Mouse (Mus musculus): ENCODE results near the gene Stum. TPM values are rescaled to one million over a fixed set of nuclear protein-coding genes. Genes with fewer than 3 reads are reported as not detected.
A peak's percentile ranks its signal among the peaks of the same experiment; 100 is the strongest.
"Not testable (repeated sequence)": the region's sequence is repeated elsewhere in the genome, so short reads cannot be mapped to it uniquely, and the experiment has no call there.

Stum gene
- polyA plus RNA-seq (2015; fragmentation: Nextera tagmentation; extraction: Ambion mirVana): 0.67 and 1.4 TPM in 2 replicates

GRCm38 (mm10) chr1:180483399-180484291, at the start of gene Stum:
TSS of gene Stum (minus strand) at chr1:180483504.
- no peak within 1 kb of the TSS for H3K27ac ChIP-seq
- H3K4me2 ChIP-seq: peak within 1 kb of the TSS; percentile 76
- WGBS: 3% methylated on average over 40 of the region's 40 CpGs
- peaks cover 20% of the 10 kb centered on the region for H3K4me1 ChIP-seq
- ATAC-seq: peak; percentile 80
- peaks cover 52% of the 10 kb centered on the region for H3K27me3 ChIP-seq
- H3K9me3 ChIP-seq (replicated peaks): no peaks in the 10 kb centered on the region
- H3K36me3 ChIP-seq (ENCODE audit: poor library complexity, severe bottlenecking): no peaks in the 10 kb centered on the region
- peak within 1 kb of the TSS; percentile 57 for H3K9ac ChIP-seq
- H3K4me3 ChIP-seq: peak within 1 kb of the TSS; percentile 46

GRCm38 (mm10) chr1:180532671-180533070, 49.4 kb upstream of the Stum start:
- ATAC-seq: no peak
- no peaks in the 10 kb centered on the region for H3K36me3 ChIP-seq (ENCODE audit: poor library complexity, severe bottlenecking)
- no peak overlapping the region for H3K27ac ChIP-seq
- H3K9ac ChIP-seq: no peak overlapping the region
- no peaks in the 10 kb centered on the region for H3K4me1 ChIP-seq
- no peak overlapping the region for H3K4me3 ChIP-seq
- peaks cover 10% of the 10 kb centered on the region; the same call in 1 of the 2 replicates for H3K9me3 ChIP-seq (replicated peaks)
- H3K4me2 ChIP-seq: no peak overlapping the region
- no peaks in the 10 kb centered on the region for H3K27me3 ChIP-seq
- 95% methylated on average over 11 of the region's 11 CpGs for WGBS

GRCm38 (mm10) chr1:180530457-180531263, 47.4 kb upstream of the Stum start:
- Histone ChIP-seq H3K9me3 (replicated peaks) (peaks cover 10% of the 10 kb centered on the region; the same call in 1 of the 2 replicates), H3K4me3 (no peak overlapping the region), H3K27me3 (no peaks in the 10 kb centered on the region), H3K36me3 (ENCODE audit: poor library complexity, severe bottlenecking) (no peaks in the 10 kb centered on the region), H3K4me2 (no peak overlapping the region), H3K9ac (no peak overlapping the region), H3K27ac (no peak overlapping the region), H3K4me1 (no peaks in the 10 kb centered on the region)
- WGBS: 63% methylated on average over 8 of the region's 8 CpGs
- no peak for ATAC-seq

- no peak overlapping the region for H3K27ac ChIP-seq
- 91% methylated on average over 7 of the region's 7 CpGs for WGBS
- H3K27me3 ChIP-seq: no peaks in the 10 kb centered on the region
- no peak overlapping the region for H3K4me2 ChIP-seq
- H3K4me1 ChIP-seq: no peaks in the 10 kb centered on the region
- H3K9ac ChIP-seq: no peak overlapping the region
- H3K9me3 ChIP-seq (replicated peaks): peaks cover 10% of the 10 kb centered on the region; the same call in 1 of the 2 replicates
- no peak overlapping the region for H3K4me3 ChIP-seq
- no peaks in the 10 kb centered on the region for H3K36me3 ChIP-seq (ENCODE audit: poor library complexity, severe bottlenecking)
- no peak for ATAC-seq
These were observed 46.5 kb upstream of the Stum start for GRCm38 (mm10) chr1:180529847-180530246.

- Histone ChIP-seq H3K4me2 (no peak overlapping the region), H3K9ac (no peak overlapping the region), H3K27ac (no peak overlapping the region), H3K36me3 (ENCODE audit: poor library complexity, severe bottlenecking) (no peaks in the 10 kb centered on the region), H3K27me3 (no peaks in the 10 kb centered on the region), H3K4me1 (0 out of 2 replicates have a peak, but pooled peaks cover under 1% of the 10 kb centered on the region), H3K9me3 (replicated peaks) (no peaks in the 10 kb centered on the region), H3K4me3 (no peak overlapping the region)
- no peak for ATAC-seq
- 73% methylated on average over 1 of the region's 1 CpGs for WGBS
These were observed 42.0 kb upstream of the Stum start for GRCm38 (mm10) chr1:180525301-180525700.

GRCm38 (mm10) chr1:180523320-180523719, 40.0 kb upstream of the Stum start:
- ATAC-seq: no peak
- Histone ChIP-seq H3K9ac (no peak overlapping the region), H3K36me3 (ENCODE audit: poor library complexity, severe bottlenecking) (no peaks in the 10 kb centered on the region), H3K9me3 (replicated peaks) (no peaks in the 10 kb centered on the region), H3K4me3 (no peak overlapping the region), H3K4me2 (no peak overlapping the region), H3K4me1 (0 out of 2 replicates have a peak, but pooled peaks cover 5% of the 10 kb centered on the region), H3K27me3 (no peaks in the 10 kb centered on the region), H3K27ac (no peak overlapping the region)
- WGBS: 95% methylated on average over 2 of the region's 2 CpGs

GRCm38 (mm10) chr1:180520190-180520589, 36.9 kb upstream of the Stum start:
- H3K27ac ChIP-seq: no peak overlapping the region
- no peak overlapping the region for H3K9ac ChIP-seq

GRCm38 (mm10) chr1:180519520-180519919, 36.2 kb upstream of the Stum start:
- 87% methylated on average over 8 of the region's 8 CpGs for WGBS

More at GRCm38 (mm10) chr1:180520190-180520589, 36.9 kb upstream of the Stum start:
- Histone ChIP-seq H3K4me3 (no peak overlapping the region), H3K4me1 (0 out of 2 replicates have a peak, but pooled peaks cover 5% of the 10 kb centered on the region), H3K4me2 (no peak overlapping the region), H3K36me3 (ENCODE audit: poor library complexity, severe bottlenecking) (no peaks in the 10 kb centered on the region), H3K27me3 (no peaks in the 10 kb centered on the region), H3K9me3 (replicated peaks) (no peaks in the 10 kb centered on the region)
- ATAC-seq: no peak
- 40% methylated on average over 7 of the region's 7 CpGs for WGBS

GRCm38 (mm10) chr1:180518899-180519298, 35.6 kb upstream of the Stum start:
- H3K4me2 ChIP-seq; H3K27ac ChIP-seq; H3K27me3 ChIP-seq; H3K4me3 ChIP-seq; H3K9me3 ChIP-seq (replicated peaks); ATAC-seq; H3K36me3 ChIP-seq (ENCODE audit: poor library complexity, severe bottlenecking); H3K9ac ChIP-seq; H3K4me1 ChIP-seq: not testable (repeated sequence)
- WGBS: 97% methylated on average over 7 of the region's 7 CpGs

More at GRCm38 (mm10) chr1:180519520-180519919, 36.2 kb upstream of the Stum start:
- Histone ChIP-seq H3K9me3 (replicated peaks) (no peaks in the 10 kb centered on the region), H3K4me3 (no peak overlapping the region), H3K36me3 (ENCODE audit: poor library complexity, severe bottlenecking) (no peaks in the 10 kb centered on the region), H3K4me1 (0 out of 2 replicates have a peak, but pooled peaks cover 5% of the 10 kb centered on the region), H3K4me2 (no peak overlapping the region), H3K27me3 (no peaks in the 10 kb centered on the region), H3K27ac (no peak overlapping the region), H3K9ac (no peak overlapping the region)
- no peak for ATAC-seq

GRCm38 (mm10) chr1:180518412-180518811, 35.1 kb upstream of the Stum start:
- no peaks in the 10 kb centered on the region for H3K27me3 ChIP-seq
- no peaks in the 10 kb centered on the region for H3K9me3 ChIP-seq (replicated peaks)
- no peak overlapping the region for H3K4me3 ChIP-seq
- H3K4me1 ChIP-seq: 0 out of 2 replicates have a peak, but pooled peaks cover 5% of the 10 kb centered on the region
- no peak for ATAC-seq
- H3K27ac ChIP-seq: no peak overlapping the region
- no peak overlapping the region for H3K4me2 ChIP-seq
- no peaks in the 10 kb centered on the region for H3K36me3 ChIP-seq (ENCODE audit: poor library complexity, severe bottlenecking)
- WGBS: 81% methylated on average over 8 of the region's 8 CpGs
- H3K9ac ChIP-seq: no peak overlapping the region

- Histone ChIP-seq H3K4me1 (0 out of 2 replicates have a peak, but pooled peaks cover 5% of the 10 kb centered on the region), H3K9ac (no peak overlapping the region), H3K27ac (no peak overlapping the region), H3K4me2 (no peak overlapping the region), H3K27me3 (no peaks in the 10 kb centered on the region), H3K4me3 (no peak overlapping the region), H3K36me3 (ENCODE audit: poor library complexity, severe bottlenecking) (no peaks in the 10 kb centered on the region), H3K9me3 (replicated peaks) (no peaks in the 10 kb centered on the region)
- no peak for ATAC-seq
- 75% methylated on average over 10 of the region's 10 CpGs for WGBS
These were observed 34.2 kb upstream of the Stum start for GRCm38 (mm10) chr1:180517390-180518054.

All from forebrain, embryonic 13.5 days (tissue).